Mouse (Mus musculus) T-helper 1 cell (primary cell): ENCODE data around the gene Sbsn.
"Not testable (repeated sequence)": the region's sequence is repeated elsewhere in the genome, so short reads cannot be mapped to it uniquely, and the experiment has no call there.

Experiments
- in situ Hi-C: fragments of 300-600 bp; cut with MboI, MseI; formaldehyde crosslinking; loops from one replicate; pipeline ENCODE4 v1.15.1; 2025; ENCODE audit warnings: high pct_unique_total_duplicates

Gene Sbsn

GRCm38 (mm10) chr7:30751086-30751669 lies at the start of gene Sbsn:
Sbsn (plus strand) TSS chr7:30751471.
- in situ Hi-C loops, result no loop called here

DNA sequence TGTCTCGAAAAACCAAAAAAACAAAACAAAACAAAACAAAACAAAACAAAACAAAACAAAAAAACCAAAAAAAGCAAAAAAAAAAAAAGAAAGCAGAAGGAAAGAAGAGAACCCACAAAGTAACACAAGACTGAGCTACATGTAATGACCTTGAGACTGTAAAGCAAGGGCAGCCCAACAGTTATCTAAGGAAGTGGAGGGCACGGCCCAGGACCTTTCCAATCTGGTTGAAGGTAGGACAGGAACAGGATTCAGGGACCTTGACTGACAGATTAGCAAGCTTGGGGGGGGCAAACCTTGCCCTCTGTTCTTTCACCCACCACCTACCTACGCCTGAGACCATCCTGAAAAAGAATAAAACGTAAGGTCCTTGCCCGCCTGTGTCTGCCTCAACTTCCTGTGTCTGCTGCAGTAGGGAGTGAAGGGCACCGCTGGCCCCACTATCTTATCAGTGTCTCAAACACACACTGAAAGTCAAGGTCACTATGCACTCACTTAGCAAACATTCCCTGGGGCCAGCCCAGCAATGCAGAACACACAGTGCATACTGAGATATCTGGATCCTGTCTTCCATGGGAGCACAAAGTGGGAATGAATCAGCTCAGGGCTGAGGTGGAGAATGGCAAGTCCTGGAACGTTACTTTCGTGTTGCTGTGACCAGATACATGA lies 44.9 kb upstream of the Sbsn start:
- in situ Hi-C loops, result no loop called here

DNA sequence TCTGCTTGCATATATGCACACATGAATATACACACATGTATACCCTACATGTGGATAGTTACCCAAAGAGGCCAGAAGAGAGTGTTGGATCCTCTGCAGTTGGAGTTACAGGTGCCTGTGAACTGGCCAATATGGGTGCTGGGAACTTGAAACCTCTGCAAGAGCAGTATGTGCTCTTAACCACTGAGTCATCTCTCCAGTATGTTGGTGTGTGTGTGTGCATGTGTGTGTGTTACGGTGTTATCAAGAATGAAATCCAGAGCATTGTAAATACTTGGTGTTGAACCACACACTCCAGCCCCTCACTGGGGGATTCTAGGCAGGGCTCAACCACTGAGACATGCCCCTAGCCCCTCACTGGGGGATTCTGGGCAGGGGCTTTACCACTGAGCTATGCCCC lies 43.8 kb upstream of the Sbsn start:
- in situ Hi-C loops, result no loop called here

GRCm38 (mm10) chr7:30711942-30712341 lies 39.3 kb upstream of the Sbsn start, which contains the start of gene Atp4a:
Atp4a (plus strand) TSS chr7:30712209.
- in situ Hi-C loops, result no loop called here

- in situ Hi-C loops, result no loop called here
Measured at GRCm38 (mm10) chr7:30717006-30717715, 34.1 kb upstream of the Sbsn start.

DNA sequence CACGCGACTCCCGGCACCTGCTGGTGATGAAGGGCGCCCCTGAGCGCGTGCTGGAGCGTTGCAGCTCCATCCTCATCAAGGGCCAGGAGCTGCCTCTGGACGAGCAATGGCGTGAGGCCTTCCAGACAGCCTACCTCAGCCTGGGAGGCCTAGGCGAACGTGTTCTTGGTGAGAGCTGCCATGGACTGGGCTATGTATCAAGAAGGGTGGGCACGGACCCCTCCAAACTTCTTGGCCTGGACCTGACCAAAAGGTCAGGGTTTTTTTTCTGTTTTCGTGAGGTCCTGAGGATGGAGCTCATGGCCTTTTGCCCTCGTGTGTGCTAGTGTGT lies 33.6 kb upstream of the Sbsn start:
- in situ Hi-C loops, result no loop called here

GRCm38 (mm10) chr7:30719669-30720068 lies 31.6 kb upstream of the Sbsn start:
- in situ Hi-C loops, result loop anchor here (5.0 kb wide), 1 partner anchor 62 kb away; no protein-coding TSS in a partner anchor

GRCm38 (mm10) chr7:30721286-30721685 lies 30.0 kb upstream of the Sbsn start:
- in situ Hi-C loops, result loop anchor here (5.0 kb wide), 1 partner anchor 64 kb away; no protein-coding TSS in a partner anchor

DNA sequence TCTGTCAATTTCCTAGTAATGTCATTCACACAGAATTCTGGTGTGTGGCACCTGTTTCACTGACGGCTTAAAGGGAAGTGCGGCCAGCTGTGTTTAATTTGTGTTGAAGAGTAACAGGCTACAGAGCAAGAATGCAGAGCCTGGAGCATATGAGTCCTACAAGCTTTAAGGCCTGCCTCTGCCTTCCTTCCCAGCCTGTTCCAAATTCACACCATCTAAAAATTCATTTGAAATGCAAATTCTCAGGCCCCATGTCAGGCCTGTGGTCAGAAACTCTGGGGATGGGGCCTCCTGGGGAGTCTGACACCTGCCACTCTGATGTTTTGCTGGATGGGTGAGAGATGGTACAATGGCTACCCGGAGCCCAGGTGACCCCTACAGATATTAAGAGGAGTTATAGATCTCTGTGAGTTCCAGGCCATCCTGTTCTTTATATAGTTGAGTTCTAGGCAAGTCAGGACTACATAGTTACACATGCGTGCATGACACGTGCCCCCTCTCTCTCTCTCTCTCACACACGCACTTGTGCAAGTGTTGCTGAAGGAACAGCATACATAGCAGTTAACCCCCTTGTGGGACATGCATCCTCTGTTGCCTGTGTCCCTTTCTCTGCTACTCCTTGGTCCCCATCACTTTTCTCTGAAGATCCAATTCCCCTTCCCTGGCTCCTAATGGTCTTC lies 27.9 kb upstream of the Sbsn start:
- in situ Hi-C loops, result loop anchor here (5.0 kb wide), 1 partner anchor 66 kb away; no protein-coding TSS in a partner anchor

GRCm38 (mm10) chr7:30728214-30728613 lies 23.1 kb upstream of the Sbsn start:
- in situ Hi-C loops, result no loop called here

DNA sequence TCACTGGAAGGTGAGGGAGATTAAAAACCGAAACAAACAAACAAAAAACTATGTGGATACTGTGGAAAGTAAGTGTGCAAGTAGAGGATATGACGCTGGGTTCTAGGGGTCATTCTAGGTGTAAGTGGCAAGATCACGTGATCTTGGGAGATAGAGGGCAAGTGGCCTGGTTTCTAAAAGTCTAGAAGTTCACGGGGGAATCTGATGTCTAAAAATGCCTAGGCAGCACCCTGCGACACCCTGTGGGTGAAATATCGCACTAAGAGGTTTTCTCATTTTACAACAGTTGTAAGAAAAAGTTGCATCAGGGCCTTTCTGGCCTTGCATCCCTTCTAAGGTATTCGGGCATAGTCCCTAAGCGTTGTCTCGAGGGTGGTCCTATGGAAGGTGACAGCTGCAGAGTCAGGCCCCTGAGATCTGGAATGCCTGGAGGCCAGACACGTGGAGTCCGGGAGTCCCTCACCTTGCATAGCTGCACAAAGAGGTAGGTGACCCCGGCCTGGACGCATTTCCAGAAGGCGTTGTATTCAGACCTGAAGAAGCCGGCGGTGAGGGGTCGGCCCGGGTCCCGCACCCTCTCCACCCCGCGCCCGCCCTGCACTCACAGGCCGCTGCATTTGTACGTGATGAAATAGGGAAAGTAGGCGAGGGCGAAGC lies 22.4 kb upstream of the Sbsn start:
- in situ Hi-C loops, result no loop called here

GRCm38 (mm10) chr7:30729396-30730063 lies 21.7 kb upstream of the Sbsn start, which contains the start of gene Tmem147:
Tmem147 (minus strand) TSS chr7:30729540.
- in situ Hi-C loops, result no loop called here

DNA sequence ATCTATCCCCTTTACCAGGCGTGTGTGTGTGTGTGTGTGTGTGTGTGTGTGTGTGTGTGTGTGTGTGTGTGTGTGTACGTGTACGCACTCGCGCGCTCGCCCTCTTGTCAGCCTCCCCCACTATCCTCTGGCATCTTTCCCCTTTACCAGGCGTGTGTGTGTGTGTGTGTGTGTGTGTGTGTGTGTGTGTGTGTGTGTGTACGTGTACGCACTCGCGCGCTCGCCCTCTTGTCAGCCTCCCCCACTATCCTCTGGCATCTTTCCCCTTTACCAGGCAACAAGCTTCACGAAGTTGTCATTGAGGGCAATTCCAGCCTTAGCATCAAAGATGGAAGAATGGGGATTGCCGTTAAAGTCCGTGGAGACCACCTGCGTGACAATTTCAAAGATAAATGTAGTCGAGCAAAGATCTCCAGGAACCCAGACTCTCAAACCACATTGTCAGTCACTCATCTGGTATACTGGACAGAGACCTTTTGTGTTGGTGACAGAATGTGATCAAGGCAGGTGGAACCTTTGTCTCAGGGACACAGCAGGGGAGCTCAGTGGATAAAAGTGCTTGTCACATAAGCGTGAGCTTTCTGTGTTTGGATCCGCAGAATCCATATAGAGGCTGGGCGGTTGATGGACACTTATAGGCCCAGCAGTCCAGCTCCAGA lies 21.1 kb upstream of the Sbsn start:
- in situ Hi-C loops, result not testable (repeated sequence)

DNA sequence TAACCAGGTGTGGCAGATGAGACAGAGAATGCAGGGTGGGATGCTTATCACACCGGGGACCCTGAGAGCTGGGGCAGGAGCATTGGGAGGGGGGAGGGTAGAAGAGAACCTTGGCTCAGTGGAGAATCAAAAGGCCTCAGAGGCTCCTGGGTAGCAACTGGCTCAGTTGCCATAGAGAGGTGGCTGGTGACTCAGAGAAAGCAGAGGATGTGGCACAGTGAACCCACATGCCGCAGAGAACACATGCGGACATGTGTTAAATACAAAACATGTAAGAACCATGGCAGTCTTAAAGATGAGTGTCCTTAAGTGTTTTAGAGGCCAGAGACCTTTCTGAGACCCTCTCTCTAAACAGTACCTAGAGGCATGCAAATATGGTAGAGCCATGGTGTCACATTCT lies 15.1 kb upstream of the Sbsn start:
- in situ Hi-C loops, result no loop called here

- in situ Hi-C loops, result not testable (repeated sequence)
Measured at GRCm38 (mm10) chr7:30742570-30742969, 8.7 kb upstream of the Sbsn start.

DNA sequence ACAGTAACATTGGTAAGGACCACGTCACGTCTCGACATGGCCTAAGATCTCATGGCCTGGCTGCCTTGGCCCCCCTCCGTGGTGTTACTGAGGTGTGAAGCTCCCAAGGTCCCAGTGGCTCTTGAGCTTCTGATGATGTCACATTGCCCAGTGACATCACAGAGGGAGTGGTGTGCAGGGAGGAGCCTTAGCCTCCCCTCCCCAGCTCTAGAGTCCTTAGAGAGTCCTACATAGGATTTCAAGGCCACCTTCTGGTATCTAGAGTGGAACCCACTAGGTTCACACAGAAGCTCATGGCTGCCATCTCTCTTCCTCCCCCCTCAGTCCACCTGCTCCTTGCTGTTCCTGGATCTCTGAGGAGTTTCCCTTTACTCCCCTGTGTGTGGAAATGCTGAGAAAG lies 7.7 kb upstream of the Sbsn start, which contains the start of gene Gapdhs:
TSS of gene Gapdhs (minus strand) at position 65 of the 400 bp plus-strand sequence.
- in situ Hi-C loops, result not testable (repeated sequence)

DNA sequence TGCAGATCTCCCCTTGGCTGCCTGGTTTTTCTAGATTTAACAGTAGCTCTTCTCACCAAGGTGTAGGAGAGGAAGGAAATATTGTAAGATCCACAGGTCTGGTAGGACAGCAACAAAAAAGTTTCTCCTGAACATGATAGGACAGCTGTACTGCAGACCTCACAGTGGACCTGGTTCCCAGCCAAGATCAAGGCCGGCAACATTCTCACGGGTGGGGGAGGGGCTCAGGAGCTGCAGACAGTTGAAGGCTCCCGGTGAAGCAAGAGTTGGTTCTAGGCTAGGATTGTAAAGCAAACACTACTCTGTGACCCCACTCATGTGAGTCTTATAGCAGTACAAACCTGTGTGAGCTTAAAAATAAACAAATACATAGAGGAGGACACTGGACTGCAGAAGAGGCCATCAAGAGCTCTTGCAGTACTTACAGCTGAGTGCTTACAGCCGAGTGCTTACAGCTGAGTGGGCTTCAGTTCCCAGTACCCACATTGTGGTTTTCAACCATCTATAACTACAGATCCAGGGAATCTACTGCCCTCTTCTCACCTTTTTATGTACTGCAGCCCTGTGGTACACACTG lies 7.2 kb upstream of the Sbsn start:
- in situ Hi-C loops, result no loop called here

DNA sequence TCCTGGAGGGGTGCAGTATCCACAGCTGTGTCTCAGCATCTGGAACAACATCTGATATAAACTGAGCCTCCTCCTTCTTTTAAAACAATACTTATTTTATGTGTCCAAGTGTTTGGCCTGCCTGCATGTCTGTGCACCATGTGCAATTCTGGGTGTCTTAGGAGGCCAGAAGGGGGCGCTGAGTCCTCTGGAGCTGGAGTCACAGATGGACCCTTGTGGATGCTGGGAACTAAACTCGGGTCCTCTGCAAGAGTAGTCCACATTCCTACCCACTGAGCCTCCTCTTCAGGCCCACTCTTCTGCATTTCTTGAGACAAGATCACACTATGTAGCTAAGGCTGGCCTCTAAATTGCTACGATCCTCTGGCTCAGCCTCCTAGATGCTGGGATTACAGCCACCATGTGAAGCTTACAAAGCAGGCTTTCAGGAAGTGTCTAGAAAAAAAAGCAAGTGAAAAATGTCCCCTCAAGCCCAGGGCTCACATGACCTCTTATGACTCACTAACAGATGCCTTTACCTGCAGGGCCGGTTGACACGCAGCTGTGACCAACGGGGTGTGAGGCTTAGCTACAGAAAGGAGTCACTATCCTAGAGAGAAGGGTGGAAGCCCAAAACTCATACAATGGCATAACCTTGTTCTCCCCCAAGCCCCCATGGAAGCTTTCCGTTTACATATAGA lies 3.6 kb upstream of the Sbsn start:
- in situ Hi-C loops, result no loop called here

GRCm38 (mm10) chr7:30749824-30750606 lies 1.3 kb upstream of the Sbsn start:
- in situ Hi-C loops, result no loop called here
